14 mouse cellular contexts compared by ENCODE assay signal in the genomic region with DNA sequence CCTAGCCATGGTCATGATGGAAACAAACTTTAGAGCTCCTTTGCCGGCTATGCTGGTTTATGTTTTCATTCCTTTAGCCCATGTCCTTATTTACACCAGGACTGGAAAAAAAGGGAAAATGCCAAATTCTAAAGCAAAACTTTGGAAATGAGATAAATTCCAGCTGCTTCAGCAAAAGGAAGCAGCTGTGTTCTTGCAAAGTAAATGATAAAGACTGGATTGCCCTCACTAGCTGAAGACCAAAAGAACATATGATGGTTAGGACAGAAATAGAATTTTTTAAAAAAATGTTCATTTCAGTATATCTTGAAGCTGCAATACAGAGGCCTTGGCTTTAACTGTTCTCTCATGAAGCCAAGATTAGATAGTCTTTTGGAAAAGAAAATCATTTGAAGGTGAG.
"Had no signal": no experiment of that assay in that cellular context is flagged by ENCODE, and none has a peak within 500 bp of the region (broad histone marks: within the 10 kb centered on the region; RNA-seq: fewer than 3 reads in every experiment).

No protein-coding gene starts in this region.

- H3K4me3 ChIP-seq: limb, embryonic 15.5 days; lung, embryonic 15.5 days; midbrain, embryonic 10.5 days; myocyte; neural tube, embryonic 15.5 days had no signal

- H3K36me3 ChIP-seq: limb, embryonic 15.5 days; lung, embryonic 15.5 days; midbrain, embryonic 10.5 days; neural tube, embryonic 15.5 days had no signal

- H3K4me2 ChIP-seq: limb, embryonic 15.5 days; lung, embryonic 15.5 days; neural tube, embryonic 15.5 days had no signal

- H3K9me3 ChIP-seq: limb, embryonic 15.5 days; lung, embryonic 15.5 days; midbrain, embryonic 10.5 days; neural tube, embryonic 15.5 days had no signal

- DNase-seq: kidney, adult 18-20 months; layer of hippocampus, adult 9-11 months; layer of hippocampus, postnatal 36 days; midbrain, embryonic 14.5 days; right cerebral cortex, adult 18-20 months; right cerebral cortex, postnatal 25 days; thymus, postnatal 36 days had no signal

- H3K4me1 ChIP-seq: limb, embryonic 15.5 days; lung, embryonic 15.5 days; midbrain, embryonic 10.5 days; neural tube, embryonic 15.5 days had no signal

- H3K27ac ChIP-seq: hindbrain, postnatal 0 days; limb, embryonic 15.5 days; liver, embryonic 14.5 days; lung, embryonic 15.5 days; midbrain, embryonic 10.5 days; neural tube, embryonic 15.5 days had no signal

- H3K27me3 ChIP-seq: limb, embryonic 15.5 days; lung, embryonic 15.5 days; neural tube, embryonic 15.5 days had no signal

- ATAC-seq: hindbrain, postnatal 0 days had no signal

- H3K9ac ChIP-seq: limb, embryonic 15.5 days; liver, embryonic 14.5 days; lung, embryonic 15.5 days; neural tube, embryonic 15.5 days had no signal
